Mouse (Mus musculus): Measurements from ENCODE around the gene Ankrd13b. TPM values are rescaled to one million over a fixed set of nuclear protein-coding genes. Genes with fewer than 3 reads are reported as not detected.

Gene Ankrd13b
- polyA plus RNA-seq, 1 experiment from 2014 or later: 39.7 TPM

GRCm38 (mm10) chr11:77515637-77516552, 26.4 kb upstream of the Ankrd13b start, which contains the start of gene Trp53i13:
TSS of gene Trp53i13 (minus strand) at chr11:77515980.
- H3K9ac ChIP-seq: peak within 1 kb of the TSS; percentile 58
- peaks cover 26% of the 10 kb centered on the region for H3K27me3 ChIP-seq (replicated peaks)
- H3K4me1 ChIP-seq: peaks cover 39% of the 10 kb centered on the region
- H3K4me3 ChIP-seq: peak within 1 kb of the TSS; percentile 49
- ATAC-seq (ENCODE audit: low FRiP score, low read depth): no peak; the same call in 1 of the 2 replicates
- WGBS: 6% methylated on average over 39 of the region's 39 CpGs
- H3K4me2 ChIP-seq (replicated peaks): peak within 1 kb of the TSS; percentile 93
- no peaks in the 10 kb centered on the region for H3K9me3 ChIP-seq
- no peaks in the 10 kb centered on the region for H3K36me3 ChIP-seq
- H3K27ac ChIP-seq: no peak within 1 kb of the TSS

GRCm38 (mm10) chr11:77514832-77515636, 25.6 kb upstream of the Ankrd13b start, which contains the start of gene Abhd15:
TSS of gene Abhd15 (plus strand) at chr11:77515121.
- under 1% methylated on average over 72 of the region's 72 CpGs for WGBS
- Histone ChIP-seq H3K27ac (no peak within 1 kb of the TSS), H3K4me2 (replicated peaks) (peak within 1 kb of the TSS; percentile 93), H3K36me3 (no peaks in the 10 kb centered on the region), H3K27me3 (replicated peaks) (peaks cover 26% of the 10 kb centered on the region), H3K9ac (peak within 1 kb of the TSS; percentile 58), H3K4me1 (peaks cover 36% of the 10 kb centered on the region), H3K4me3 (peak within 1 kb of the TSS; percentile 58), H3K9me3 (no peaks in the 10 kb centered on the region)
- peak; percentile 51 for ATAC-seq (ENCODE audit: low FRiP score, low read depth)

GRCm38 (mm10) chr11:77514281-77514831, 24.9 kb upstream of the Ankrd13b start:
- WGBS: 5% methylated on average over 19 of the region's 19 CpGs
- H3K27me3 ChIP-seq (replicated peaks): peaks cover 26% of the 10 kb centered on the region
- peaks cover 36% of the 10 kb centered on the region for H3K4me1 ChIP-seq
- H3K36me3 ChIP-seq: peaks cover 3% of the 10 kb centered on the region; the same call in 1 of the 2 replicates
- ATAC-seq (ENCODE audit: low FRiP score, low read depth): no peak
- H3K4me2 ChIP-seq (replicated peaks): peak overlapping the region; percentile 93
- no peak overlapping the region for H3K27ac ChIP-seq
- H3K9me3 ChIP-seq: no peaks in the 10 kb centered on the region
- H3K4me3 ChIP-seq: peak overlapping the region; percentile 49
- peak overlapping the region; percentile 58 for H3K9ac ChIP-seq

GRCm38 (mm10) chr11:77513811-77514170, 24.3 kb upstream of the Ankrd13b start:
- H3K4me2 ChIP-seq (replicated peaks): peak overlapping the region; percentile 93
- H3K36me3 ChIP-seq: peaks cover 3% of the 10 kb centered on the region; the same call in 1 of the 2 replicates
- H3K4me1 ChIP-seq: peaks cover 36% of the 10 kb centered on the region
- peak overlapping the region; percentile 35; the same call in 1 of the 2 replicates for H3K9ac ChIP-seq
- no peak overlapping the region for H3K27ac ChIP-seq
- H3K27me3 ChIP-seq (replicated peaks): peaks cover 26% of the 10 kb centered on the region
- no peak for ATAC-seq (ENCODE audit: low FRiP score, low read depth)
- WGBS: 9% methylated on average over 10 of the region's 10 CpGs
- no peaks in the 10 kb centered on the region for H3K9me3 ChIP-seq
- H3K4me3 ChIP-seq: peak overlapping the region; percentile 58

- peak; percentile 65 for ATAC-seq (ENCODE audit: low FRiP score, low read depth)
- H3K27me3 ChIP-seq (replicated peaks): peaks cover 26% of the 10 kb centered on the region
- no peaks in the 10 kb centered on the region for H3K9me3 ChIP-seq
- peak overlapping the region; percentile 58 for H3K4me3 ChIP-seq
- peaks cover 3% of the 10 kb centered on the region; the same call in 1 of the 2 replicates for H3K36me3 ChIP-seq
- H3K4me1 ChIP-seq: peaks cover 40% of the 10 kb centered on the region
- no peak overlapping the region for H3K27ac ChIP-seq
- under 1% methylated on average over 70 of the region's 84 CpGs for WGBS
- peak overlapping the region; percentile 61 for H3K9ac ChIP-seq
- H3K4me2 ChIP-seq (replicated peaks): peak overlapping the region; percentile 93
Measured at GRCm38 (mm10) chr11:77512891-77513810, 23.7 kb upstream of the Ankrd13b start.

GRCm38 (mm10) chr11:77511336-77511735, 21.9 kb upstream of the Ankrd13b start:
- no peak overlapping the region for H3K4me3 ChIP-seq
- peaks cover 18% of the 10 kb centered on the region for H3K27me3 ChIP-seq (replicated peaks)
- H3K9ac ChIP-seq: no peak overlapping the region
- peaks cover 42% of the 10 kb centered on the region for H3K4me1 ChIP-seq
- no peak overlapping the region for H3K27ac ChIP-seq
- no peak for ATAC-seq (ENCODE audit: low FRiP score, low read depth)
- H3K4me2 ChIP-seq (replicated peaks): no peak overlapping the region
- peaks cover 18% of the 10 kb centered on the region for H3K36me3 ChIP-seq
- no peaks in the 10 kb centered on the region for H3K9me3 ChIP-seq
- WGBS: 89% methylated on average over 5 of the region's 5 CpGs

- Histone ChIP-seq H3K4me1 (peaks cover 14% of the 10 kb centered on the region), H3K9me3 (no peaks in the 10 kb centered on the region), H3K4me3 (peak overlapping the region; percentile 24; the same call in 1 of the 2 replicates), H3K27ac (no peak overlapping the region), H3K27me3 (replicated peaks) (no peaks in the 10 kb centered on the region), H3K9ac (peak overlapping the region; percentile 48), H3K36me3 (peaks cover 48% of the 10 kb centered on the region), H3K4me2 (replicated peaks) (peak overlapping the region; percentile 62)
- ATAC-seq (ENCODE audit: low FRiP score, low read depth): peak; percentile 49; the same call in 1 of the 2 replicates
- WGBS: 19% methylated on average over 49 of the region's 49 CpGs
Measured at GRCm38 (mm10) chr11:77508068-77509021, 18.9 kb upstream of the Ankrd13b start.

GRCm38 (mm10) chr11:77507426-77507825, 17.9 kb upstream of the Ankrd13b start:
- Histone ChIP-seq H3K4me1 (peaks cover 10% of the 10 kb centered on the region), H3K36me3 (peaks cover 57% of the 10 kb centered on the region), H3K4me2 (replicated peaks) (no peak overlapping the region), H3K27ac (no peak overlapping the region), H3K27me3 (replicated peaks) (no peaks in the 10 kb centered on the region), H3K9ac (no peak overlapping the region), H3K4me3 (no peak overlapping the region), H3K9me3 (no peaks in the 10 kb centered on the region)
- 75% methylated on average over 4 of the region's 4 CpGs for WGBS
- no peak for ATAC-seq (ENCODE audit: low FRiP score, low read depth)

- Histone ChIP-seq H3K27ac (no peak overlapping the region), H3K36me3 (peaks cover 61% of the 10 kb centered on the region), H3K27me3 (replicated peaks) (no peaks in the 10 kb centered on the region), H3K4me3 (no peak overlapping the region), H3K9me3 (no peaks in the 10 kb centered on the region), H3K4me2 (replicated peaks) (no peak overlapping the region), H3K9ac (no peak overlapping the region), H3K4me1 (peaks cover 7% of the 10 kb centered on the region)
- no peak for ATAC-seq (ENCODE audit: low FRiP score, low read depth)
- WGBS: 88% methylated on average over 6 of the region's 6 CpGs
Measured at GRCm38 (mm10) chr11:77506941-77507340, 17.5 kb upstream of the Ankrd13b start.

GRCm38 (mm10) chr11:77506273-77506672, 16.8 kb upstream of the Ankrd13b start:
- Histone ChIP-seq H3K27ac (no peak overlapping the region), H3K9ac (no peak overlapping the region), H3K9me3 (no peaks in the 10 kb centered on the region), H3K36me3 (peaks cover 66% of the 10 kb centered on the region), H3K27me3 (replicated peaks) (no peaks in the 10 kb centered on the region), H3K4me3 (no peak overlapping the region), H3K4me2 (replicated peaks) (no peak overlapping the region), H3K4me1 (peaks cover 7% of the 10 kb centered on the region)
- 87% methylated on average over 14 of the region's 14 CpGs for WGBS
- ATAC-seq (ENCODE audit: low FRiP score, low read depth): no peak
